Comparison of ENCODE assay signal across 8 mouse cellular contexts in genomic region chr6:145074461-145074860, GRCm38 (mm10). TPM values are rescaled to one million over a fixed set of nuclear protein-coding genes. Genes with fewer than 3 reads are reported as not detected.
DNase-seq lines count a peak whose midpoint lies in the region; ATAC-seq and TF ChIP-seq lines count a peak whose summit lies in the region.
"Had no signal": no experiment of that assay in that cellular context is flagged by ENCODE, and none has a peak within 500 bp of the region (broad histone marks: within the 10 kb centered on the region; RNA-seq: fewer than 3 reads in every experiment).

No protein-coding gene starts in this region.

- H3K4me2 ChIP-seq in forebrain, postnatal 0 days (ENCODE audit: low read depth), result peak overlapping the region; percentile 94
- peak overlapping the region; percentile 94 for H3K4me2 ChIP-seq in midbrain, embryonic 13.5 days (replicated peaks)

- no peak overlapping the region for H3K27ac ChIP-seq in ES-E14 (ENCODE audit: insufficient read depth, low read depth, low read length, poor library complexity, severe bottlenecking)
- H3K27ac ChIP-seq in forebrain, postnatal 0 days (ENCODE audit: low read depth, low read length), result no peak overlapping the region
- H3K27ac ChIP-seq in midbrain, embryonic 13.5 days, result no peak overlapping the region
- H3K27ac ChIP-seq: liver, embryonic 15.5 days had no signal

- TF ChIP-seq CTCF in forebrain, postnatal 0 days (IDR thresholded peaks at IDR 0.05; ENCODE audit: low read depth), result no peak

- H3K9ac ChIP-seq in ES-E14 (ENCODE audit: insufficient read depth, low read depth, low read length, poor library complexity, severe bottlenecking), result no peak overlapping the region; the same call in 1 of the 2 replicates
- H3K9ac ChIP-seq in forebrain, postnatal 0 days, result no peak overlapping the region
- no peak overlapping the region for H3K9ac ChIP-seq in midbrain, embryonic 13.5 days (replicated peaks)
- H3K9ac ChIP-seq: liver, embryonic 15.5 days had no signal

- H3K4me1 ChIP-seq in ES-E14 (ENCODE audit: control insufficient read depth in 2 of 2, insufficient read depth in 2 of 2, low read length in 2 of 2, poor library complexity in 1 of 2), result peaks cover 2 to 6% of the 10 kb centered on the region in 2 experiments; a peak in 3 of 4 replicates
- H3K4me1 ChIP-seq in forebrain, postnatal 0 days (ENCODE audit: insufficient read depth), result no peaks in the 10 kb centered on the region
- peaks cover 14% of the 10 kb centered on the region for H3K4me1 ChIP-seq in midbrain, embryonic 13.5 days (replicated peaks)

- in situ Hi-C loops in ES-E14 (cut with MboI; ENCODE audit: low sequenced_read_pairs in 2 of 2, unreplicated experiment in 2 of 2), result no loop called here

- peak; percentile 40 for DNase-seq in CD4-positive, CD25-positive, alpha-beta regulatory T cell, adult 2 months (ENCODE audit: low read depth, low spot score)
- no peak for DNase-seq in ES-E14 (ENCODE audit: low read depth, low spot score)
- DNase-seq in forebrain, postnatal 0 days, result no peak
- no peak for DNase-seq in cerebellum, postnatal 10 days
- DNase-seq in adrenal gland, postnatal 14 days, result no peak

- H3K9me3 ChIP-seq in ES-E14 (ENCODE audit: control insufficient read depth, insufficient read depth, low read depth, low read length), result no peaks in the 10 kb centered on the region
- no peaks in the 10 kb centered on the region for H3K9me3 ChIP-seq in forebrain, postnatal 0 days (ENCODE audit: low read length)
- H3K9me3 ChIP-seq in midbrain, embryonic 13.5 days, result no peaks in the 10 kb centered on the region
- H3K9me3 ChIP-seq: liver, embryonic 15.5 days had no signal

- ATAC-seq in forebrain, postnatal 0 days, result no peak
- peak; percentile 32; the same call in 1 of the 2 replicates for ATAC-seq in midbrain, embryonic 13.5 days
- ATAC-seq in cerebellum, adult (ENCODE audit: insufficient number of reproducible peaks, low FRiP score, low TSS enrichment), result no peak

- no peaks in the 10 kb centered on the region for H3K27me3 ChIP-seq in forebrain, postnatal 0 days (ENCODE audit: insufficient read depth, low read length)
- H3K27me3 ChIP-seq in midbrain, embryonic 13.5 days, result peaks cover 5% of the 10 kb centered on the region

- peaks cover 5% of the 10 kb centered on the region for H3K36me3 ChIP-seq in ES-E14 (ENCODE audit: control insufficient read depth, insufficient read depth, low read length, poor library complexity, severe bottlenecking)
- H3K36me3 ChIP-seq in forebrain, postnatal 0 days (ENCODE audit: insufficient read depth), result no peaks in the 10 kb centered on the region
- no peaks in the 10 kb centered on the region for H3K36me3 ChIP-seq in midbrain, embryonic 13.5 days
- H3K36me3 ChIP-seq: liver, embryonic 15.5 days had no signal

- H3K4me3 ChIP-seq in ES-E14 (ENCODE audit: insufficient read depth in 1 of 2, low read depth in 1 of 2, low read length in 2 of 2, poor library complexity in 1 of 2, severe bottlenecking in 1 of 2), result peak overlapping the region; percentile 50 to 75; a peak in 3 of 4 replicates
- no peak overlapping the region for H3K4me3 ChIP-seq in forebrain, postnatal 0 days (ENCODE audit: low read depth, low read length)
- no peak overlapping the region for H3K4me3 ChIP-seq in midbrain, embryonic 13.5 days (replicated peaks)

TF ChIP-seq in ES-E14, 5 proteins besides CTCF, POLR2A, EP300 and RAD21:
- TF ChIP-seq ZC3H11A (IDR thresholded peaks at IDR 0.05; ENCODE audit: borderline replicate concordance, low read depth, low read length), result no peak
- no peak for TF ChIP-seq MAFK (IDR thresholded peaks at IDR 0.05; ENCODE audit: insufficient read depth, low read depth, low read length)
- no peak for TF ChIP-seq ZNF384 (IDR thresholded peaks at IDR 0.05; ENCODE audit: low read depth, low read length)
- TF ChIP-seq CHD2 (IDR thresholded peaks at IDR 0.05; ENCODE audit: low read depth, low read length), result no peak
- TF ChIP-seq HCFC1 (IDR thresholded peaks at IDR 0.05; ENCODE audit: borderline replicate concordance, insufficient read depth, low read length), result no peak
TF ChIP-seq in ES-E14: peak in this region for 0.

RNA-seq across cellular contexts. Expression of gene Bcat1, which starts 1.5 kb away (rescaled TPM):
- total RNA-seq in ES-E14 (2012; rRNA removed), result 121 and 180 TPM in 2 replicates
- total RNA-seq in forebrain, postnatal 0 days (2014; rRNA removed), result 97.5 and 97.9 TPM in 2 replicates
- 50.7 and 51.5 TPM in 2 replicates for polyA plus RNA-seq in forebrain, postnatal 0 days (2015; fragmentation: Nextera tagmentation; extraction: Ambion mirVana)
- 109 and 116 TPM in 2 replicates for polyA plus RNA-seq in midbrain, embryonic 13.5 days (2015; fragmentation: Nextera tagmentation; extraction: Ambion mirVana)
- 5.9 and 8.0 TPM in 2 replicates for total RNA-seq in adrenal gland, postnatal 14 days (2021)

RNA-seq across cellular contexts. Expression of gene Lrmp, which starts 41.0 kb away (rescaled TPM):
- total RNA-seq in ES-E14 (2012; rRNA removed), result 8.6 and 10.4 TPM in 2 replicates
- total RNA-seq in forebrain, postnatal 0 days (2014; rRNA removed), result 1.3 and 2.2 TPM in 2 replicates
- polyA plus RNA-seq in forebrain, postnatal 0 days (2015; fragmentation: Nextera tagmentation; extraction: Ambion mirVana), result 0.80 and 1.0 TPM in 2 replicates
- 0.51 and 0.85 TPM in 2 replicates for polyA plus RNA-seq in midbrain, embryonic 13.5 days (2015; fragmentation: Nextera tagmentation; extraction: Ambion mirVana)
- total RNA-seq in adrenal gland, postnatal 14 days (2021), result 5.3 and 15.6 TPM in 2 replicates

Comparison
In these comparisons a context has a peak if more than half of its experiments do, and no peak if none do; other contexts are left out.
1. H3K4me3 ChIP-seq: peak in ES-E14 (2 of 2); none in forebrain, postnatal 0 days (single experiment) and midbrain, embryonic 13.5 days (single experiment).
2. RNA of gene Bcat1, which starts 1.5 kb away (total RNA-seq): 121 to 180 TPM in ES-E14 and 97.5 to 97.9 TPM in forebrain, postnatal 0 days; 5.9 to 8.0 TPM in adrenal gland, postnatal 14 days; every median in the first group is over 10 times any median in the second.